Mouse (Mus musculus) cerebellum, adult 11 months (tissue): ENCODE data around the gene Ccdc83.
"Not testable (repeated sequence)": the region's sequence is repeated elsewhere in the genome, so short reads cannot be mapped to it uniquely, and the experiment has no call there.

Experiments used
- DNase-seq: peaks from one replicate; pipeline ENCODE4 v3.0.0; 2022

Ccdc83 gene

DNA sequence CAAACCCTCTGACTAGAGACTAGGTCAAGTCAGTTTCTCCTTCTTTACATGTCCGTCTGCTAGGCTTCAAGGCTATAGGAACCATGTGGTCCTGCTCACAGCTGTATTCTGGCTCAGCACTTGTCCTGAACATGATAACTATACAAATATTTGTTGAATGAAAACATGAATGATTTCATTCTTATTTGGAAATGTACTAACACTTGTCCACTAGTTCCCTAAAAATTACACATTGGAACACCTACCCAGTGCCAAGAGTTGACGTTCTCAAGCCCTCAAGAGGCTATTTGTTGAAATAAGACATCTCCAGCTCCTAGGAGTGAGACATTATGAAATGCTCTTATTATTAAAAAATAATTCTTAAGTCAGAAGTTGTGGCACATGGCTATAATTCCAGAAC is 6.9 kb downstream of the Ccdc83 start:
- DNase-seq: no peak

DNA sequence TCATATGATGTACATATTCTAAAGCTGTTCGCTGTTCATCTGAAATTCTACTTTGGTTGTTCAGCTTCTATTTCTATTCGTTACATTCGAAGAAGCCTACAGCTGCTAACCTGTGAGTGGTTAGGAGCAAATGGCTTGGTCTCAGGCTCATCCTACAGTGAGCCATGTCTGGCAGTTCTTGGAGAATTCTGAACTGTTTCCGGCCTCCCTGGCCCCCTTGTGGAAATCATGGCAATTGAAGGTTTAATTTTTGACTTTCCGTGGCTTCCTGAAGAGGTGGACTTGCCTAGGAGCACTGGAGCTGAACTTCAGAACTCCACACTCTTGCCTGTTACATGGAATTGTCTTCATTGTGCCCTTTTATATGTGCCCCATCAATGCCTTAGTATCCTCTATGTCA is 12.6 kb downstream of the Ccdc83 start:
- DNase-seq: no peak

DNA sequence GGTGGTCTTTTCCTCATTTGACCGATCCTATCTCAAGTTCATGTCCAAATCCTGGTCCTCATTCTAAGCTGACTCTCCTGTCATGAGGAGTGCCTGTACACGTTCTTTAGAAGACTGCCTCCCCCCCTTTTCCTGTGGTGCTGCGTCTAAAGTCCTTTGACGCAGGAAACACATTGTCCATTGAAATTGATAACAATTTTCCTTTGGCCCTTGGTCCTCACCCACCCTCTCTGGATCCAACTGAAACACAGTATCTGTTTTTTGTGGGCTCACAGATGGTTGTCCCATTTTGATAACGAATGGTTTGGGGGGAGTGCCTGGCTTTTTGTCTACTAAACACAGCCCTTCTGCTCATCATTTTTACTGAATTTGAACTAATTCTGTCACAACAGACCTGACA is 21.9 kb downstream of the Ccdc83 start:
- DNase-seq: no peak

DNA sequence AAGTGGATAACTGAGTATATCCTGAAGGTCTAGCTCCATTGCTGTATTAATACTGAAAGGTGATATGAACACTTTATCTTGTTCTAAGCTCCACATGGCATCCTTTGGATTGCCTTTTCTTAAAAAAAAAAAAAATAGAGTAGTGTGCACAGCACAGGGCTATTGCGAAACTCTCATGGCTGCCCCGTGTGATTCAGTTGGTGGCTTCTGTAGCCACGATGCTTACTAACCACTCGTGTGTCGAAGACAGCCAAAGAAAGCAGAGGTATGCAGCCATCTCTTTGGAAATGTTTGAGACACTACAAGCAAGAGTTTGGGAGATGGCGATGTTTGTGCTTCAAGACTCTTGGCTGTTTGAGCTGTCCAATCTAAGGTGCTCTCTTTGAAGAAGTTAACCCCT is 22.4 kb downstream of the Ccdc83 start:
- no peak for DNase-seq

DNA sequence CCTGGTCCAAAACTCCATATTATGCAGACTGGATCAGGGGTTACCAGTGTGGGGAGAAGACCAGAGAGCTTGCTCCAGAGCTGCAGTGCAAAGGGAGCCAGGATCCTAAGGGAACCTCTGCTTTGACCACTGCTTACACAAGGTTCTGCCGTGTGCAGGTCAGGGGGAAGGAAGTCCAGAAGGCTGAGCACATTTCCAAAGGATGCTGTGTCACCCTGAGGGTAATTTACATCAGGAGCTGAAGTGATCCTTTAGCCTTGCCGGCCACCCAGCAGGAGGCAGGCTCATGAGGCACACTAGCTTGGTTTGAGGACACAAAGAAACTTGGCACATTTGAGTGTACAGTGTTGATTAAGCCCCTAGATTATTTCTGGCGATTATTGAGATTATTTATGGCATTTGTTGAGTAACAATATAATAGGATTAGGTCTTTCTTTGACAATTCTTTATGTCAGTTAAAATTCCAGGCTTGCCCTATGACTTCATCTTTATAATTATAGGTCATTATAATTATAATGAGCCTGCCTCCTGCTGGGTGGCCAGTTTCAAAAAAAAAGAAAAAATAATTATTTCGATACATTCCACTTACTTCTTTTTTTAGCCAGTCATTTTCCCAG is 29.2 kb downstream of the Ccdc83 start:
- no peak for DNase-seq

DNA sequence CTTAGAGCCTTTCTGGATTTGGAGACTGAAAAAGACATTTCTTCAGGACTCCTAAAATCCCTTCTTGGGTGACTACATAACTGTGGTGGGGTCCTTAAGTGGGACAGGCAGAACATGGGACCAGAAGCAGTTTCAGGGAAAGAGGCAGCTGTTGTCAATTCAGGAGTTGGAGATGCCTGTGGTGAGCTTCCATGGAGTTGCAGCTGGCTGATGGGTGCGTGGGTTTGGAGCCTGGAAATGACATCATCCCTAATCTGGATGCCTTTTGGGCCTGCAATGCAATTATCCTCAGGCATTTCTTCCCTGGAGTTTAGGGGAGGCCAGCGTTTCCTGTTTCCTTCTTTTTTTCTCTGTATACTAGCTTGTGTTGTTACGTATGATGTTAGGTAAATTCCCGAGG is 31.7 kb downstream of the Ccdc83 start:
- no peak for DNase-seq

DNA sequence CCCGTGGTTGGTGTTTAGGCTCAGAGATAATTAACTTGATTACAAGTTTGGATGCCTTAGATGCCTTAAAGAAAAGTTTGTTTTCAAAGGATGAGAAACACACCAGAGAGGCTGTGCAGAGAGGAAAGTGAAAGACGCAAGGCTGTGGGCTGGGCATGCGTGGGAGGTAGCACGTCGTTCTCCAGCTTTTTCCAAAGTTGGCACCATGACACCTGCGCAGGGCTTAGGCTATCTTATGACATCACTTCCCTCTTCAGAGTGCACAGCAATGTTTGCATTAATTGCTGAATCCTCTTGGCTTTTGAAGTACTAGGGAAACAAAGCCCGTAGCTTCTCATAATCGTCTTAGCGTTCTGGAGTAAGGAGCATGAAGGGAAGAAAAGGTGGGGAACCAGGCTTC is 34.1 kb downstream of the Ccdc83 start:
- no peak for DNase-seq

DNA sequence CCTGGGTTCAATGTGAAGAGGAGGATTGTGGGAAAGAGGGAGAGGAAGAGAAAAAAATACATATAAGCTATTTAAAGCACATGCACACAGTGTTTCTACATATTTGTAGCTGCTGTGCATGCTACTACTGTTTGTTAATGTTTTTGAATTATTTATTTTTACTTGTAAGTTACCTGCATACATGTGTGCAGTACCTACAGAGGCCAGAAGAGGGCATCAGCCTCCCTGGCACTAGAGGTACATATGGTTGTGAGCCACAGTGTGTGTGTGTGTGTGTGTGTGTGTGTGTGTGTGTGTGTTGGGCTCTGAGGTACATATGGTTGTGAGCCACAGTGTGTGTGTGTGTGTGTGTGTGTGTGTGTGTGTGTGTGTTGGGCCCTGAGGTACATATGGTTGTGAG is 36.7 kb downstream of the Ccdc83 start:
- not testable (repeated sequence) for DNase-seq

DNA sequence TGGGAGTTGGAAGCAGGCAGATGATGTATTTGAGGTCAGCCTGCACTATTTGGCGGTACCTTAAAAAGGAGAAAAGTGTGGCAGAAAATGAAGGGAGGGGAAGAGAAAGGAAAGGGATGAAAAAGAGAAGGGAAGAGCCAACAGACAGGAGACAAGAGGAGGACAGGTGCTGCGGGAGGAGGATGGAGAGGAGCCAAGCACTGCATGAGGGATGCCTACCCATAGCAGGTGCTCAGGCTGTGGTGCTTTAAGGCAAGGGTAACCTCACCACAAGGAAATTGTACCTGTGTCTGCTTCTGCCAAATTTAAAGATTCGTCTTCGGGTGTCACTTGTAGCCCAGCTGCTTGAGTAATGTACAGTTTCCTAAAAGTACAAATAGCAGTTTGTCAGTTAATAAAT is 37.5 kb downstream of the Ccdc83 start:
- DNase-seq: no peak

DNA sequence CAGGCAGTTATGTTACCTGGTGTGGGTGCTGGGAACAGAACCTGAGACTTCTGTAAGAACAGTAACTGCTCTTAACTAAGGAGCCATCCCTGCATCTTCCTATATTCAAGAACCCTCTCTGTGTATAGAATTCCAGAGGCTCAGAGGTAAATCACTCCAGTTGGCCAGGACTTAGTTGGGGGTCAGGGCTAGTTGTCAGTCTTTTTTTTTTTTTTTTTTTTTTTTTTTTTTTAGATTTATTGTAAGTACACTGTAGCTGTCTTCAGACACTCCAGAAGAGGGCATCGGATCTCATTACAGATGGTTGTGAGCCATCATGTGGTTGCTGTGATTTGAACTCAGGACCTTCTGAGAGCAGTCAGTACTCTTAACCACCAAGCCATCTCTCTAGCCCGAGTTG is 44.1 kb downstream of the Ccdc83 start:
- DNase-seq: no peak

DNA sequence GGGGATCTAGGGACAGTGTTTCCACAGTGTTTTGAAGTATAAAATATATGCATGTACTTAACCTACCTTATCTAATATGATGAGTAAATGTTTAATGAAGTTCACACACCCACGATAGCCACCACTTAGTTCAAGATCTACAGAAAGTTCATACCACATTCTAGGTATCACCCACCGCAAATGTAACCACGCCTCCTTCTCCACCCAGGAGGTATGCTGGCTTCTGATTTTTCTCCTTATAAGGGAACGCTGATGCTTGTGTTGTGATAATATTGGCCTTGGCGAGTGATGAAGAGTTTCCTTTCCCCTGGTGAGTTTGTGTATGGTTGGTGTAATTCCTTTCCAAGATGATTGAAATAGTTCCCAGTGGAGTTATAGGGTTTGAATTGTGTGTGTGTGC is 47.5 kb downstream of the Ccdc83 start:
- no peak for DNase-seq

DNA sequence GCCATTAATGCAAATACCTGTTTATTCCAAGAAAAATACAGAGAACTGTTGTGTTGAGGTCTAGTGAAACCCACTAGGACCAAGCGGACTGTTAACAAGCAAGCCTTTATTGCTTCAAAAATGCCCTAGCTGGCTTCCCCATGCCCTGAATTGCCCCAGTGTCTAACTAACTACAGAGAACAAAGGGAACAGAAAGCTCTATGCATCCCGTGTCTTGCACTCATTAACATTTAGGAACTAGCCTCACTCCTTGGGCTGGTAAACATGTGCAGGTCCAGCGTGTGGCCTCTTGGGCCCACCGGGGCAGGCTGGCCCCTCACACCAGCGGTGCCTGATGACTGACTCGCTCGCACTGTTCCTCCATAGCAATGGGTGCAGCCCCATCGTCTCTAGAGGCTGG is 49.1 kb downstream of the Ccdc83 start:
- no peak for DNase-seq

DNA sequence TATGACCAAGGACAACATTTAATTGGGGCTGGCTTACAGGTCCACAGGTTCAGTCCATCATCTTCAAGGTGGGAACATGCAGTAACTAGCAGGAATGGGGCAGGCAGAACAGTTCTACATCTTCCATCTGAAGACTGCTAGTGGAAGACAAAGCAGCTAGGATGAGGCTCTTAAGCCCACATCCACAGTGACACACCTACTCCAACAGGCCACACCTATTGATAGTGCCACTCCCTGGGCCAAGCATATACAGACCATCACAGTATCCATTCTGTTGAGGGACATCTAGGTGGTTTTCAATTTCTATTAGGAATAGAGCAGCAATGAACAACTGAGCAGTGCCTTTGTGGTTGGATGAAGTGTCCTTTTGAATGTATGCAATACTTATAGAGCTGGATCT is 54.6 kb downstream of the Ccdc83 start:
- no peak for DNase-seq

DNA sequence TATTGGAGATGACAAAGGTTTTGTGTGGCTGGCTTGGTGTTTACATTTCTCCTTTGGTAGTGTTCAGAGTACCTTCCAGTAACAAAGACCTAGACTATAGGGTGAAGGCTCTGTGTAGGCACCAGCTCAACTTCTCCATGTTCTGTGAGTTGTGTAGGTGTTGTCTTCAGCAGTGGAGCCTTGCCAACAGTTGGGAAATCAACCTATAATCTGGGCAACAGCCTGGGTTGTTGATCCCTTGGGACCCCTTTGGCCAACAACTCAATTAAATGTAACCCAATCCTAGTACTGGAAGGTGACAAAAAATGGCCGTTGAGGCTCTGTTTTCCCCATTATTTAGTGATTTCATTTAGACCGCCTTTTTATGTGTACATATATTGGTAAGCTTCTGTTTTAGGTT is 55.5 kb downstream of the Ccdc83 start:
- DNase-seq: no peak

DNA sequence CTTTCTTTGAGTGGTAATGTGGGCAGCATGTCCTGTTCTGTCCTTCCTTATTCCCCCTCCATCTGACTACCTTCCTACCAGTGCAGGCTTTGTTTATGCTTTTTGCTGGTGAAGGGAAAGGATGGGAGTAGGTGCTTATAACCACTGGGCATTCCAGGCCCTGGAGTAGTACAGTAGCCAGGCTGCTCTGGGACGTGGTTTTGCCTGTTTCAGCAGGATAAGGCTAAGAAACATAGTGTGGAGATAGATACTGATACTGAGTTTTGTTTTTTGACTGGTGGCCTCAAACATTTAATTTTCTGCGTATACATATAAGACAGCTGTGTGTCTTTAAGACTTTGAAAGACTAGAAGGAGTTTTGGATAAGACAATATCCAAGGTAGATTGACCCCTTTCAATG is 61.7 kb downstream of the Ccdc83 start:
- no peak for DNase-seq

DNA sequence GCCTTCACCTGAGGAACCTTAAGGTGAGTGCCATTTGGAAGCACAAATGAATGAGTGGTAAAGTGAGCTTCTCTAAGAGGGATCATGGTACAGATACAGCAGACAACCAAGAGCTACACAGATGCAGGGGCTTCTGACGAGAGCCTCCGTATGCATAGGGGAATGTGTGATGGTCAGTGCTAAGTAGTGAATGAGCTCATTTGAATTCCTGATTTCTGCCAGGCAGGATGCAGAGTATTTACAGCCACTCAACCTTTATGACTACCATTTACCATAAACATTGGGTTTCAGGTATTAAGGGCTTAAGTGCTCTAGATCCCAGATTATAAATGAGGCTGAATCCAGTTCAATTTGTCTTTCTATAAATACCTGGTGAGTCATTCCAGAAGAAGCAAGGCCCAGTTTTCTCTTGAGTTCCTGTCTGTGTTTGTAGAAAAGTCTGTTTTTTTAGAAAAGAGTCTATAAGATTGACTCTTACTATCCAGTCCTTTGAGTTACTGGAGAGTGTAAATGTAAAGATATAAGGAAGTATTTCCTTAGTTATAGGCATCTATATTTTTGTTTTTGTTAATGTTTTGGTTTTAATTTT is 63.6 kb downstream of the Ccdc83 start:
- DNase-seq: no peak

DNA sequence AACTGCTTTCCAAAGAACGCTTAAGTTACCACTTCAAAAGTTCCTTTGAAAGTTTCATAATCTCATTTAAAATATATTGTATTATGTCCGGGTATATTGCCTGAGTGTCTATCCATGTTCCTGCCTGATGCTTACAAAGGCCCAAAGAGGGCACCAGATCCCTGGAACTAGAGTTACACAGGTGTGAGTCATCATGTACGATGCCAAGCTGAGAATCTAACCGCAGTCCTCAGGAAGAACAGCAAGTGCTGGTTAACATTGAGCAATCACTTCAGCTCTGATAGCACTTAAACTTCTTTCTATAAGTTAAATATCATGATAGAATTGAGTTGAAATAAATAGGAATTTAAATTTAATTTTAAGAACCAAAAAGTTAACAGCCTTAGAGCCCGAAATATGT is 65.3 kb downstream of the Ccdc83 start:
- DNase-seq: no peak

DNA sequence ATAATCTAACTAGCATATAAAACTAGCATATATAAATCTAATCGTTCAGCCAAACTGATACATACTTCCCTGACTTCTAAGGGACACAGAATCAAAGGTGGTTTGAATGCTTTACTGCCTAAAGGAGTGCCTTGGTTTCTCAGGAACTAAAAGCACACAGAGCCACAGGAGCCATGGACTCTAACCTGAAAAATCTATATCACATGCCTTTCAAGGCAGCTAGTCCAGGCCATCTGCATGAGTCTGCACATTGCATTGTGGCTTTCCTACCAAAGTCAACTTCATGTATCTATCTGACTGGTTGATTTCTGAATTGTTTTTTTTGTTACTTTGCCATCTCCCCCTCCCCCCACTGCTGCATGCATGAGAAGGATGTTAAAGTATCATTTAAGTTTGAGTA is 84.9 kb downstream of the Ccdc83 start:
- DNase-seq: no peak

DNA sequence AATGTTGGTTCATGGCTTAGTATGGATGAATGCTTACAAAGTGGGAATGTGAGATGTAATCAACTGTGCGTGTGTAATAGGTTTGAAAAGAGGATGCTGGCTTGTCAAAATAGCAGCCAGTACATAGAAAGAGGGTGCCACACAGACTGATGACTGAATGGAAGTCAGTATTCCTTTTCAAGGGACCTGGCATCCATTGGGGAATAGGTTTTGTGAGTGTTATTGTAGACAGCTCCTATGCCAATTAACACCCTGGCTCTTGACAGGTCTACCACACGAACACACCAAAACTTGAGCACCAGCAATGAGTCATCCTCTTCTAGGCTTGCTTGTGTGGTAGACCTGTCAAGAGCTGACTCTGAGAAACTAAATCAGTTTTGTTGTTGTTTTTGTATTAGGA is 90.0 kb downstream of the Ccdc83 start:
- DNase-seq: no peak
